Mouse (Mus musculus) E14TG2a.4 (cell line): ENCODE data around the gene Slc39a11.

Source experiments
- CTCF ChIP-seq: conservative IDR thresholded peaks from 2 replicates; pipeline ENCODE4 v1.5.1; 2014; ENCODE audit warnings: low read length
- NANOG ChIP-seq: IDR thresholded peaks from 2 replicates; pipeline ENCODE4 v1.6.1; 2014; ENCODE audit warnings: borderline replicate concordance, low read length, mixed read lengths
- POU5F1 ChIP-seq: IDR thresholded peaks from 2 replicates; pipeline ENCODE4 v1.6.1; 2014; ENCODE audit warnings: low read length, borderline replicate concordance

- TF ChIP-seq CTCF (no peak), POU5F1 (no peak), NANOG (no peak)
Measured at GRCm38 (mm10) chr11:113206099-113206498, 443.8 kb downstream of the Slc39a11 start.
